Comparison of ENCODE assay signal across 8 mouse cellular contexts in genomic region chr11:116196866-116197583, GRCm38 (mm10). TPM values are rescaled to one million over a fixed set of nuclear protein-coding genes. Genes with fewer than 3 reads are reported as not detected.
A peak's percentile ranks its signal among the peaks of the same experiment; 100 is the strongest.
DNase-seq lines count a peak whose midpoint lies in the region; ATAC-seq and TF ChIP-seq lines count a peak whose summit lies in the region.

No protein-coding gene starts in this region.

- H3K9me3 ChIP-seq in heart, embryonic 16.5 days (replicated peaks; ENCODE audit: control insufficient read depth, low read length): no peaks in the 10 kb centered on the region
- no peaks in the 10 kb centered on the region for H3K9me3 ChIP-seq in MEL (replicated peaks; ENCODE audit: insufficient read depth, low read length)
- H3K9me3 ChIP-seq in hindbrain, embryonic 12.5 days (replicated peaks): no peaks in the 10 kb centered on the region
- no peaks in the 10 kb centered on the region for H3K9me3 ChIP-seq in midbrain, embryonic 12.5 days

- TF ChIP-seq EP300 in MEL (IDR thresholded peaks at IDR 0.05; ENCODE audit: low read depth in 1 of 2, low read length in 2 of 2): peak in 1 of 2 experiments; percentile 3; a peak in 1 of 4 replicates

- no peaks in the 10 kb centered on the region for H3K27me3 ChIP-seq in heart, embryonic 16.5 days (ENCODE audit: control insufficient read depth, insufficient read depth, low read length)
- H3K27me3 ChIP-seq in MEL (ENCODE audit: control insufficient read depth in 1 of 2, insufficient read depth in 2 of 2, low read length in 2 of 2): no peaks in the 10 kb centered on the region
- no peaks in the 10 kb centered on the region for H3K27me3 ChIP-seq in hindbrain, embryonic 12.5 days
- H3K27me3 ChIP-seq in midbrain, embryonic 12.5 days: no peaks in the 10 kb centered on the region

- DNase-seq in heart, postnatal 4 days: no peak
- DNase-seq in MEL (ENCODE audit: low read depth, low spot score): no peak
- DNase-seq in adrenal gland, postnatal 14 days: no peak
- no peak for DNase-seq in lung, adult 2 months
- DNase-seq in left cerebral cortex, postnatal 14 days (ENCODE audit: low spot score in 2 of 2): no peak

- intact Hi-C loops in left cerebral cortex, postnatal 14 days (cut with DNase I): no loop called here

- WGBS in heart, embryonic 16.5 days: 92% methylated on average over 18 of the region's 18 CpGs
- whole genome bisulfite sequencing in hindbrain, embryonic 12.5 days: 94% methylated on average over 18 of the region's 18 CpGs
- WGBS in midbrain, embryonic 12.5 days: 94% methylated on average over 18 of the region's 18 CpGs
- WGBS in lung, adult 2 months: 93% methylated on average over 18 of the region's 18 CpGs

- peak overlapping the region; percentile 80; the same call in 1 of the 2 replicates for H3K4me3 ChIP-seq in heart, embryonic 16.5 days (ENCODE audit: low read length)
- H3K4me3 ChIP-seq in MEL (ENCODE audit: control insufficient read depth in 1 of 2, insufficient read depth in 1 of 2, low read depth in 2 of 2, low read length in 2 of 2): no peak overlapping the region
- no peak overlapping the region for H3K4me3 ChIP-seq in hindbrain, embryonic 12.5 days
- no peak overlapping the region for H3K4me3 ChIP-seq in midbrain, embryonic 12.5 days
- no peak overlapping the region for H3K4me3 ChIP-seq in lung, adult 2 months (replicated peaks; ENCODE audit: extremely low read depth, low read depth, low read length)

- peaks cover 8% of the 10 kb centered on the region for H3K79me2 ChIP-seq in MEL (ENCODE audit: control insufficient read depth, insufficient read depth, low read length, poor library complexity)

- H3K36me3 ChIP-seq in heart, embryonic 16.5 days (ENCODE audit: control insufficient read depth, insufficient read depth): peaks cover 7% of the 10 kb centered on the region
- H3K36me3 ChIP-seq in MEL (ENCODE audit: control insufficient read depth in 1 of 2, insufficient read depth in 2 of 2, low read length in 2 of 2): peaks cover 0 to 40% of the 10 kb centered on the region in 2 experiments; a peak in 2 of 4 replicates
- no peaks in the 10 kb centered on the region for H3K36me3 ChIP-seq in hindbrain, embryonic 12.5 days
- peaks cover 10% of the 10 kb centered on the region; the same call in 1 of the 2 replicates for H3K36me3 ChIP-seq in midbrain, embryonic 12.5 days

- TF ChIP-seq RAD21 in MEL (IDR thresholded peaks at IDR 0.05; ENCODE audit: low read depth, low read length): no peak

- no peak for TF ChIP-seq CTCF in MEL (IDR thresholded peaks at IDR 0.05 in 2 of 3, conservative IDR thresholded peaks at IDR 0.05 in 1 of 3; ENCODE audit: control insufficient read depth in 1 of 3, insufficient read depth in 1 of 3, low read depth in 2 of 3, low read length in 3 of 3, poor library complexity in 1 of 3, severe bottlenecking in 1 of 3)
- no peak for TF ChIP-seq CTCF in lung, adult 2 months (IDR thresholded peaks at IDR 0.05; ENCODE audit: insufficient read depth, low read length)

- H3K27ac ChIP-seq in heart, embryonic 16.5 days (ENCODE audit: low read length): no peak overlapping the region
- H3K27ac ChIP-seq in MEL (ENCODE audit: control insufficient read depth, low read depth, low read length): 0 out of 2 replicates have a peak overlapping the region, but pooled peaks have one; percentile 7
- no peak overlapping the region for H3K27ac ChIP-seq in hindbrain, embryonic 12.5 days
- H3K27ac ChIP-seq in midbrain, embryonic 12.5 days (replicated peaks): no peak overlapping the region

- TF ChIP-seq POLR2A in MEL (IDR thresholded peaks at IDR 0.05; ENCODE audit: control insufficient read depth in 1 of 2, insufficient read depth in 1 of 2, low read depth in 1 of 2, low read length in 2 of 2, poor library complexity in 1 of 2): no peak
- no peak for TF ChIP-seq POLR2A in lung, adult 2 months (IDR thresholded peaks at IDR 0.05; ENCODE audit: borderline replicate concordance, extremely low read depth, low read depth, low read length)

- H3K9ac ChIP-seq in heart, embryonic 16.5 days (ENCODE audit: low read length): no peak overlapping the region
- no peak overlapping the region for H3K9ac ChIP-seq in MEL (ENCODE audit: control insufficient read depth, low read depth, low read length, poor library complexity, severe bottlenecking)
- H3K9ac ChIP-seq in hindbrain, embryonic 12.5 days: no peak overlapping the region
- H3K9ac ChIP-seq in midbrain, embryonic 12.5 days (replicated peaks): no peak overlapping the region

- H3K4me1 ChIP-seq in heart, embryonic 16.5 days (ENCODE audit: control insufficient read depth, insufficient read depth, low read length): peaks cover 13% of the 10 kb centered on the region
- H3K4me1 ChIP-seq in MEL (ENCODE audit: control insufficient read depth in 1 of 2, insufficient read depth in 2 of 2, low read length in 2 of 2): peaks cover 26 to 27% of the 10 kb centered on the region in 2 experiments
- peaks cover 20% of the 10 kb centered on the region for H3K4me1 ChIP-seq in hindbrain, embryonic 12.5 days
- H3K4me1 ChIP-seq in midbrain, embryonic 12.5 days: peaks cover 13% of the 10 kb centered on the region
- H3K4me1 ChIP-seq in lung, adult 2 months (ENCODE audit: control insufficient read depth, insufficient read depth, low read length): peaks cover 16% of the 10 kb centered on the region

- no peak overlapping the region for H3K4me2 ChIP-seq in heart, embryonic 16.5 days (ENCODE audit: low read depth, low read length)
- H3K4me2 ChIP-seq in hindbrain, embryonic 12.5 days (replicated peaks): peak overlapping the region; percentile 72; the same call in 1 of the 2 replicates
- peak overlapping the region; percentile 78 for H3K4me2 ChIP-seq in midbrain, embryonic 12.5 days (replicated peaks)

- ATAC-seq in heart, embryonic 16.5 days (replicated peaks; ENCODE audit: extremely low read depth, insufficient read depth, low FRiP score): no peak
- no peak for ATAC-seq in hindbrain, embryonic 12.5 days (ENCODE audit: low FRiP score)
- no peak for ATAC-seq in midbrain, embryonic 12.5 days (ENCODE audit: low FRiP score, low read depth)

RNA-seq across cellular contexts. Expression of gene Ten1, which starts 1.6 kb away (rescaled TPM):
- polyA plus RNA-seq in heart, embryonic 16.5 days (2015; fragmentation: Nextera tagmentation; extraction: Ambion mirVana): 76.0 and 84.5 TPM in 2 replicates
- total RNA-seq in heart, postnatal 4 days (2021): 10 to 100 TPM; 32.7 to 39.6 TPM
- total RNA-seq in MEL (2012; rRNA removed): 57.9 and 60.8 TPM in 2 replicates
- polyA plus RNA-seq in MEL (2012; ENCODE audit: insufficient read depth in 1 of 2, insufficient read length in 2 of 2, low read depth in 1 of 2, low replicate concordance in 2 of 2, missing spikeins in 1 of 2): 10 to 100 TPM in 1 of 2 experiments, not detected in 1; 66.9 TPM
- 57.4 and 63.1 TPM in 2 replicates for polyA plus RNA-seq in hindbrain, embryonic 12.5 days (2016; fragmentation: Nextera tagmentation; extraction: Ambion mirVana)
- 50.4 and 60.0 TPM in 2 replicates for polyA plus RNA-seq in midbrain, embryonic 12.5 days (2016; fragmentation: Nextera tagmentation; extraction: Ambion mirVana)
- 16.7 and 20.0 TPM in 2 replicates for total RNA-seq in adrenal gland, postnatal 14 days (2021)
- polyA plus RNA-seq in lung, adult 2 months (2012; rRNA removed): 26.9 and 29.3 TPM in 2 replicates
- total RNA-seq in left cerebral cortex, postnatal 14 days (2021): 10 to 100 TPM; 41.5 to 44.0 TPM

RNA-seq across cellular contexts. Expression of gene Acox1, which starts 1.8 kb away (rescaled TPM):
- 38.6 and 40.5 TPM in 2 replicates for polyA plus RNA-seq in heart, embryonic 16.5 days (2015; fragmentation: Nextera tagmentation; extraction: Ambion mirVana)
- total RNA-seq in heart, postnatal 4 days (2021): 10 to 100 TPM; 70.3 to 73.3 TPM
- 16.4 and 16.8 TPM in 2 replicates for total RNA-seq in MEL (2012; rRNA removed)
- polyA plus RNA-seq in MEL (2012; ENCODE audit: insufficient read depth in 1 of 2, insufficient read length in 2 of 2, low read depth in 1 of 2, low replicate concordance in 2 of 2, missing spikeins in 1 of 2): 10 to 100 TPM in 1 of 2 experiments, not detected in 1; 16.1 TPM
- 43.8 and 45.9 TPM in 2 replicates for polyA plus RNA-seq in hindbrain, embryonic 12.5 days (2016; fragmentation: Nextera tagmentation; extraction: Ambion mirVana)
- 37.9 and 42.6 TPM in 2 replicates for polyA plus RNA-seq in midbrain, embryonic 12.5 days (2016; fragmentation: Nextera tagmentation; extraction: Ambion mirVana)
- total RNA-seq in adrenal gland, postnatal 14 days (2021): 150 and 199 TPM in 2 replicates
- 45.6 and 67.9 TPM in 2 replicates for polyA plus RNA-seq in lung, adult 2 months (2012; rRNA removed)
- total RNA-seq in left cerebral cortex, postnatal 14 days (2021): 100 to 1,000 TPM; 120 to 121 TPM

RNA-seq across cellular contexts. Expression of gene Fbf1, which starts 29.1 kb away (rescaled TPM):
- polyA plus RNA-seq in heart, embryonic 16.5 days (2015; fragmentation: Nextera tagmentation; extraction: Ambion mirVana): 20.8 and 23.7 TPM in 2 replicates
- total RNA-seq in heart, postnatal 4 days (2021): 10 to 100 TPM; 20.2 to 21.5 TPM
- 29.0 and 32.5 TPM in 2 replicates for total RNA-seq in MEL (2012; rRNA removed)
- 10 to 100 TPM in 1 of 2 experiments, not detected in 1; 29.2 TPM for polyA plus RNA-seq in MEL (2012; ENCODE audit: insufficient read depth in 1 of 2, insufficient read length in 2 of 2, low read depth in 1 of 2, low replicate concordance in 2 of 2, missing spikeins in 1 of 2)
- 80.7 and 80.9 TPM in 2 replicates for polyA plus RNA-seq in hindbrain, embryonic 12.5 days (2016; fragmentation: Nextera tagmentation; extraction: Ambion mirVana)
- polyA plus RNA-seq in midbrain, embryonic 12.5 days (2016; fragmentation: Nextera tagmentation; extraction: Ambion mirVana): 80.2 and 85.9 TPM in 2 replicates
- total RNA-seq in adrenal gland, postnatal 14 days (2021): 28.1 and 31.0 TPM in 2 replicates
- 26.5 and 35.5 TPM in 2 replicates for polyA plus RNA-seq in lung, adult 2 months (2012; rRNA removed)
- 10 to 100 TPM; 88.7 to 94.7 TPM for total RNA-seq in left cerebral cortex, postnatal 14 days (2021)

RNA-seq across cellular contexts. Expression of gene Evpl, which starts 40.9 kb away (rescaled TPM):
- polyA plus RNA-seq in heart, embryonic 16.5 days (2015; fragmentation: Nextera tagmentation; extraction: Ambion mirVana): 1.2 TPM in 2 replicates
- total RNA-seq in heart, postnatal 4 days (2021): 1 to 10 TPM; 1.2 to 1.6 TPM
- 0.26 and 0.39 TPM in 2 replicates for total RNA-seq in MEL (2012; rRNA removed)
- polyA plus RNA-seq in MEL (2012; ENCODE audit: insufficient read depth in 1 of 2, insufficient read length in 2 of 2, low read depth in 1 of 2, low replicate concordance in 2 of 2, missing spikeins in 1 of 2): under 1 TPM in 1 of 2 experiments, not detected in 1; 0.78 TPM
- 1.0 and 1.3 TPM in 2 replicates for polyA plus RNA-seq in hindbrain, embryonic 12.5 days (2016; fragmentation: Nextera tagmentation; extraction: Ambion mirVana)
- polyA plus RNA-seq in midbrain, embryonic 12.5 days (2016; fragmentation: Nextera tagmentation; extraction: Ambion mirVana): 0.75 and 1.1 TPM in 2 replicates
- 1.3 and 1.7 TPM in 2 replicates for total RNA-seq in adrenal gland, postnatal 14 days (2021)
- polyA plus RNA-seq in lung, adult 2 months (2012; rRNA removed): 3.6 and 16.8 TPM in 2 replicates
- under 1 TPM; 0.68 to 0.97 TPM for total RNA-seq in left cerebral cortex, postnatal 14 days (2021)

RNA-seq across cellular contexts. Expression of gene Mrpl38, which starts 58.4 kb away (rescaled TPM):
- 102 and 106 TPM in 2 replicates for polyA plus RNA-seq in heart, embryonic 16.5 days (2015; fragmentation: Nextera tagmentation; extraction: Ambion mirVana)
- 10 to 100 TPM; 52.5 to 55.3 TPM for total RNA-seq in heart, postnatal 4 days (2021)
- 105 and 113 TPM in 2 replicates for total RNA-seq in MEL (2012; rRNA removed)
- 100 to 1,000 TPM in 1 of 2 experiments, not detected in 1; 157 TPM for polyA plus RNA-seq in MEL (2012; ENCODE audit: insufficient read depth in 1 of 2, insufficient read length in 2 of 2, low read depth in 1 of 2, low replicate concordance in 2 of 2, missing spikeins in 1 of 2)
- 72.7 and 77.8 TPM in 2 replicates for polyA plus RNA-seq in hindbrain, embryonic 12.5 days (2016; fragmentation: Nextera tagmentation; extraction: Ambion mirVana)
- 82.3 and 84.4 TPM in 2 replicates for polyA plus RNA-seq in midbrain, embryonic 12.5 days (2016; fragmentation: Nextera tagmentation; extraction: Ambion mirVana)
- total RNA-seq in adrenal gland, postnatal 14 days (2021): 90.7 and 95.0 TPM in 2 replicates
- polyA plus RNA-seq in lung, adult 2 months (2012; rRNA removed): 32.9 and 41.3 TPM in 2 replicates
- total RNA-seq in left cerebral cortex, postnatal 14 days (2021): 10 to 100 TPM; 51.1 to 56.1 TPM
